Mouse (Mus musculus): ENCODE data around the gene Zfp638. TPM values are rescaled to one million over a fixed set of nuclear protein-coding genes. Genes with fewer than 3 reads are reported as not detected.

Gene Zfp638
- total RNA-seq, 2 experiments from 2014 or later, result 139 to 188 TPM

Other genes with a start within 250 kb of the Zfp638 start
- not detected in 2 replicates for gene Clec4f, start 210.9 kb upstream of the Zfp638 start, total RNA-seq (2014; fragmentation: Nextera tagmentation)
- gene Clec4f, start 210.9 kb upstream of the Zfp638 start, total RNA-seq (2017), result not detected in 2 replicates
- not detected in 2 replicates for gene Cd207, start 189.3 kb upstream of the Zfp638 start, total RNA-seq (2014; fragmentation: Nextera tagmentation)
- not detected in 2 replicates for gene Cd207, start 189.3 kb upstream of the Zfp638 start, total RNA-seq (2017)
- not detected in 2 replicates for gene Vax2, start 155.8 kb upstream of the Zfp638 start, total RNA-seq (2014; fragmentation: Nextera tagmentation)
- gene Vax2, start 155.8 kb upstream of the Zfp638 start, total RNA-seq (2017), result not detected in 2 replicates
- gene Atp6v1b1, start 124.1 kb upstream of the Zfp638 start, total RNA-seq (2014; fragmentation: Nextera tagmentation), result not detected in 2 replicates
- gene Atp6v1b1, start 124.1 kb upstream of the Zfp638 start, total RNA-seq (2017), result not detected in 2 replicates
- gene Ankrd53, start 104.5 kb upstream of the Zfp638 start, total RNA-seq (2014; fragmentation: Nextera tagmentation), result not detected in 2 replicates
- gene Ankrd53, start 104.5 kb upstream of the Zfp638 start, total RNA-seq (2017), result not detected in 2 replicates
- 53.2 and 57.9 TPM in 2 replicates for gene Tex261, start 91.3 kb upstream of the Zfp638 start, total RNA-seq (2014; fragmentation: Nextera tagmentation)
- 21.3 and 39.1 TPM in 2 replicates for gene Tex261, start 91.3 kb upstream of the Zfp638 start, total RNA-seq (2017)
- gene Nagk, start 72.1 kb upstream of the Zfp638 start, total RNA-seq (2014; fragmentation: Nextera tagmentation), result 3.5 and 10.2 TPM in 2 replicates
- 4.0 and 4.2 TPM in 2 replicates for gene Nagk, start 72.1 kb upstream of the Zfp638 start, total RNA-seq (2017)
- gene Paip2b, start 35.4 kb upstream of the Zfp638 start, total RNA-seq (2014; fragmentation: Nextera tagmentation), result 8.3 and 17.4 TPM in 2 replicates
- 14.1 and 21.2 TPM in 2 replicates for gene Paip2b, start 35.4 kb upstream of the Zfp638 start, total RNA-seq (2017)
- not detected in 2 replicates for gene Dysf, start 141.5 kb downstream of the Zfp638 start, total RNA-seq (2014; fragmentation: Nextera tagmentation)
- gene Dysf, start 141.5 kb downstream of the Zfp638 start, total RNA-seq (2017), result not detected in 2 replicates